Mouse (Mus musculus) mature B cell (primary cell): Measurements from ENCODE around the gene Xrcc4.
"Not testable (repeated sequence)": the region's sequence is repeated elsewhere in the genome, so short reads cannot be mapped to it uniquely, and the experiment has no call there.

ENCODE experiments used
- in situ Hi-C: fragments of 300-500 bp; cut with MboI; formaldehyde crosslinking; loops from 2 replicates; pipeline ENCODE4 v1.14.3; 2019

Gene Xrcc4

GRCm38 (mm10) chr13:89814543-89814942, 274.9 kb downstream of the Xrcc4 start:
- in situ Hi-C loops, result no loop called here

GRCm38 (mm10) chr13:89812169-89812568, 277.2 kb downstream of the Xrcc4 start:
- in situ Hi-C loops, result no loop called here

GRCm38 (mm10) chr13:89809024-89809423, 280.4 kb downstream of the Xrcc4 start:
- in situ Hi-C loops, result no loop called here

GRCm38 (mm10) chr13:89801901-89802300, 287.5 kb downstream of the Xrcc4 start:
- in situ Hi-C loops, result no loop called here

GRCm38 (mm10) chr13:89797721-89798120, 291.7 kb downstream of the Xrcc4 start:
- in situ Hi-C loops, result no loop called here

- in situ Hi-C loops, result no loop called here
Measured at GRCm38 (mm10) chr13:89791475-89791874, 297.9 kb downstream of the Xrcc4 start.

GRCm38 (mm10) chr13:89782886-89783285, 306.5 kb downstream of the Xrcc4 start:
- in situ Hi-C loops, result no loop called here

- in situ Hi-C loops, result no loop called here
Measured at GRCm38 (mm10) chr13:89780276-89780675, 309.1 kb downstream of the Xrcc4 start.

- in situ Hi-C loops, result no loop called here
Measured at GRCm38 (mm10) chr13:89779208-89779911, 310.0 kb downstream of the Xrcc4 start.

- in situ Hi-C loops, result no loop called here
Measured at GRCm38 (mm10) chr13:89777764-89778163, 311.6 kb downstream of the Xrcc4 start.

- in situ Hi-C loops, result no loop called here
Measured at GRCm38 (mm10) chr13:89777146-89777545, 312.3 kb downstream of the Xrcc4 start.

- in situ Hi-C loops, result no loop called here
Measured at GRCm38 (mm10) chr13:89766551-89766950, 322.9 kb downstream of the Xrcc4 start.

- in situ Hi-C loops, result no loop called here
Measured at GRCm38 (mm10) chr13:89765966-89766365, 323.4 kb downstream of the Xrcc4 start.

GRCm38 (mm10) chr13:89762339-89762738, 327.1 kb downstream of the Xrcc4 start:
- in situ Hi-C loops, result no loop called here

GRCm38 (mm10) chr13:89756347-89756746, 333.1 kb downstream of the Xrcc4 start:
- in situ Hi-C loops, result no loop called here

- in situ Hi-C loops, result not testable (repeated sequence)
Measured at GRCm38 (mm10) chr13:89750562-89750961, 338.8 kb downstream of the Xrcc4 start.

GRCm38 (mm10) chr13:89743201-89743600, 346.2 kb downstream of the Xrcc4 start:
- in situ Hi-C loops, result no loop called here

- in situ Hi-C loops, result no loop called here
Measured at GRCm38 (mm10) chr13:89742686-89743200, 346.7 kb downstream of the Xrcc4 start.

- in situ Hi-C loops, result no loop called here
Measured at GRCm38 (mm10) chr13:89741766-89742685, 347.4 kb downstream of the Xrcc4 start, which contains the start of gene Vcan. Gene Vcan, minus strand, starts transcription at chr13:89742509.

- in situ Hi-C loops, result no loop called here
Measured at GRCm38 (mm10) chr13:89741116-89741551, 348.3 kb downstream of the Xrcc4 start.

GRCm38 (mm10) chr13:89740243-89741115, 348.9 kb downstream of the Xrcc4 start:
- in situ Hi-C loops, result no loop called here
